Mouse (Mus musculus): Measurements from ENCODE around the gene Gid8. TPM values are rescaled to one million over a fixed set of nuclear protein-coding genes. Genes with fewer than 3 reads are reported as not detected.

Gid8 gene
- polyA plus RNA-seq, 1 experiment: 35.5 TPM

DNA sequence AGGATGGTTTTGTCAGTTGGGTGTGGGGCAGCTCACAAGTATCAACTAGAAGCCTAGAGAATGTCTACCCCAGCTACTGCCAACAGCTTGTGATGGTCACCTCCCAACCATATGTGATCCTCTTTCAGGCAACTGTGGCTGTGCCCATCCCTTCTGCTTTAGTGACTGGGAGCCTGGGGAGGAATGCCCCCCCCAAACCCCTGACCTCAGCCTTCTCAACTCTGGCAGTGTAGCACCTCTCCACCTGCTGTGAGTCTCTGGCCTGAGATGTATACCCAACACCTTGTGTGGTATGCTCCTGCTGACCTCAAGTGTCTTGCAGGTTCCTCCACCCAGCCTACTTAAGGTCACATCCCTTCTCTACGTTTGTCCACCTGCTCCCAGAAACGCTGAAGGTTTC lies 13.9 kb downstream of the Gid8 start:
- WGBS: 85% methylated on average over 2 of the region's 2 CpGs
- DNase-seq: no peak
- H3K4me3 ChIP-seq (ENCODE audit: control insufficient read depth, insufficient read depth, low read length): no peak overlapping the region
- peaks cover 37% of the 10 kb centered on the region for H3K36me3 ChIP-seq (ENCODE audit: control insufficient read depth, insufficient read depth, low read length)
- H3K27ac ChIP-seq (ENCODE audit: control insufficient read depth, insufficient read depth, low read length): no peak overlapping the region
- peaks cover 45% of the 10 kb centered on the region for H3K4me1 ChIP-seq (replicated peaks; ENCODE audit: control insufficient read depth, insufficient read depth, low read length)
- no peaks in the 10 kb centered on the region for H3K27me3 ChIP-seq (ENCODE audit: control insufficient read depth, insufficient read depth, low read length)
- TF ChIP-seq CTCF (IDR thresholded peaks at IDR 0.05; ENCODE audit: borderline replicate concordance, control insufficient read depth, extremely low read depth, insufficient read depth, low read length, poor library complexity): no peak
- TF ChIP-seq POLR2A (IDR thresholded peaks at IDR 0.05; ENCODE audit: control insufficient read depth, extremely low read depth, insufficient read depth, low read length, poor library complexity): no peak

- no peaks in the 10 kb centered on the region for H3K27me3 ChIP-seq (ENCODE audit: control insufficient read depth, insufficient read depth, low read length)
- TF ChIP-seq CTCF (IDR thresholded peaks at IDR 0.05; ENCODE audit: borderline replicate concordance, control insufficient read depth, extremely low read depth, insufficient read depth, low read length, poor library complexity) (no peak), POLR2A (IDR thresholded peaks at IDR 0.05; ENCODE audit: control insufficient read depth, extremely low read depth, insufficient read depth, low read length, poor library complexity) (no peak)
- H3K27ac ChIP-seq (ENCODE audit: control insufficient read depth, insufficient read depth, low read length): peak within 1 kb of the TSS; percentile 50
- peak; percentile 54 for DNase-seq
- H3K36me3 ChIP-seq (ENCODE audit: control insufficient read depth, insufficient read depth, low read length): peaks cover 28% of the 10 kb centered on the region
- peak within 1 kb of the TSS; percentile 44 for H3K4me3 ChIP-seq (ENCODE audit: control insufficient read depth, insufficient read depth, low read length)
- peaks cover 48% of the 10 kb centered on the region for H3K4me1 ChIP-seq (replicated peaks; ENCODE audit: control insufficient read depth, insufficient read depth, low read length)
- 5% methylated on average over 18 of the region's 18 CpGs for WGBS
Observed at GRCm38 (mm10) chr2:180724585-180725413, 14.9 kb downstream of the Gid8 start, which contains the start of gene Slc17a9. TSS of gene Slc17a9 (plus strand) at chr2:180725263.

DNA sequence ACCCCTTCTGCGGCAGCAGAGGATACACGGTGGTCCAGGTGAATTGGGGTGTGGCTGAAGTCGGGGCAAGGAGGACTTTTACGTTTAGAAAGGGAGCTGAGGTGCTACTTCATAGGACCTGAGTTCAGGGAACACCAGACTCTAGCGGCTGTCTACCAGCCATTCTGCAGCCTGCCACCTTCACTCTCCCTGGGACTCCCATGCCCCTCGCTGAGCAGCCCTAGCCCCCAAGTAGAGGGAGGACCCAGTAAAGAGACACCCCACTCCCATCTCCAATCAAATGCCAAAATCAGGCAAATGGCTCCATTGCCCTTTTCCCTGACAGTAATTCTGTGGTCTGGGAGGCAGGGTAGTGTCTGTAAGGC lies 15.5 kb downstream of the Gid8 start:
- Histone ChIP-seq H3K36me3 (ENCODE audit: control insufficient read depth, insufficient read depth, low read length) (peaks cover 22% of the 10 kb centered on the region), H3K27ac (ENCODE audit: control insufficient read depth, insufficient read depth, low read length) (peak overlapping the region; percentile 50), H3K4me3 (ENCODE audit: control insufficient read depth, insufficient read depth, low read length) (peak overlapping the region; percentile 44), H3K27me3 (ENCODE audit: control insufficient read depth, insufficient read depth, low read length) (no peaks in the 10 kb centered on the region), H3K4me1 (replicated peaks; ENCODE audit: control insufficient read depth, insufficient read depth, low read length) (peaks cover 48% of the 10 kb centered on the region)
- under 1% methylated on average over 6 of the region's 6 CpGs for WGBS
- TF ChIP-seq CTCF (IDR thresholded peaks at IDR 0.05; ENCODE audit: borderline replicate concordance, control insufficient read depth, extremely low read depth, insufficient read depth, low read length, poor library complexity) (no peak), POLR2A (IDR thresholded peaks at IDR 0.05; ENCODE audit: control insufficient read depth, extremely low read depth, insufficient read depth, low read length, poor library complexity) (no peak)
- no peak for DNase-seq

- peaks cover 53% of the 10 kb centered on the region for H3K4me1 ChIP-seq (replicated peaks; ENCODE audit: control insufficient read depth, insufficient read depth, low read length)
- WGBS: 11% methylated on average over 8 of the region's 8 CpGs
- H3K4me3 ChIP-seq (ENCODE audit: control insufficient read depth, insufficient read depth, low read length): peak overlapping the region; percentile 44
- no peak for TF ChIP-seq POLR2A (IDR thresholded peaks at IDR 0.05; ENCODE audit: control insufficient read depth, extremely low read depth, insufficient read depth, low read length, poor library complexity)
- no peak for TF ChIP-seq CTCF (IDR thresholded peaks at IDR 0.05; ENCODE audit: borderline replicate concordance, control insufficient read depth, extremely low read depth, insufficient read depth, low read length, poor library complexity)
- DNase-seq: no peak
- no peaks in the 10 kb centered on the region for H3K27me3 ChIP-seq (ENCODE audit: control insufficient read depth, insufficient read depth, low read length)
- peaks cover 15% of the 10 kb centered on the region for H3K36me3 ChIP-seq (ENCODE audit: control insufficient read depth, insufficient read depth, low read length)
- H3K27ac ChIP-seq (ENCODE audit: control insufficient read depth, insufficient read depth, low read length): peak overlapping the region; percentile 50
Observed at GRCm38 (mm10) chr2:180725856-180726629, 16.1 kb downstream of the Gid8 start.

DNA sequence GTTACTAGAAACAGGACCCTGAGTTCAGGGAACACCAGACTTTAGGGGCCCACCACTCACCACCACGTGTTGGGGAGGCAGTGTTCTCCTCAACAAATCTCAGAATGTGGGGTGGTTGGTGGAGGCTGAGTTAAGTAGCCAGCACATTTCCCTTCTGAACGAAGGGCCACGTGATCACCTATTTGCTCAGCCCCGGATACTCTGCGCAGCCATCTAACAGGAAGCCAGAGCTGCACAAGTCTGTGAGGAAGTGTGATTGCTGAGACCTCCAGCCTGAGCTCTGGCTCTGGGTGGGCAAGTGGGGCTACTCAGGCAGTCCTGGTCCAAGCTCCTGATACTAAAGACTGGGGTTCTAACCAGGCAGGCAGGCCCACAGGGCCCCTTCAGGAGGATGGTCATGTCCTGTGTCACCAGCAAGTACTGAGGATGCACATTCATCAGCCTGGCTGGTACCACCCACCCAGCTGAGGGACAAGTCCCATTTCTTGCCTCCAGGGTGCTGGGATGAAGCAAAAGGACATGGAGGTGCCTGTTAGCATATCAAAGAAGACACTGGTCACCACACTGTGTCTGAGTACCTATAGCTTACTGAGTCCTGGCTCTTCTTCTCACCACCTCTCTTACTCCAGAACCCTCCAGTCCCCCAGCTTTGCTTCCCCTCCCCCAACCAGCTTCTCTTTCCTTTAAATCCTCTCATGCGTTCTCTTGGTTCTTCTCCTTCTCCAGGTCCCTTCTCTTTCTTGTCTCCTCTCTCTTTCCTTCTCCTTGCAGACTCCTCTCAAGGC lies 16.9 kb downstream of the Gid8 start:
- peak; percentile 65 for DNase-seq
- Histone ChIP-seq H3K4me3 (ENCODE audit: control insufficient read depth, insufficient read depth, low read length) (no peak overlapping the region), H3K27me3 (ENCODE audit: control insufficient read depth, insufficient read depth, low read length) (no peaks in the 10 kb centered on the region), H3K4me1 (replicated peaks; ENCODE audit: control insufficient read depth, insufficient read depth, low read length) (peaks cover 61% of the 10 kb centered on the region), H3K27ac (ENCODE audit: control insufficient read depth, insufficient read depth, low read length) (peak overlapping the region; percentile 56), H3K36me3 (ENCODE audit: control insufficient read depth, insufficient read depth, low read length) (peaks cover 7% of the 10 kb centered on the region; the same call in 1 of the 2 replicates)
- WGBS: 10% methylated on average over 6 of the region's 6 CpGs
- TF ChIP-seq CTCF (IDR thresholded peaks at IDR 0.05; ENCODE audit: borderline replicate concordance, control insufficient read depth, extremely low read depth, insufficient read depth, low read length, poor library complexity) (no peak), POLR2A (IDR thresholded peaks at IDR 0.05; ENCODE audit: control insufficient read depth, extremely low read depth, insufficient read depth, low read length, poor library complexity) (0 out of 2 replicates have a peak, but pooled peaks have one; percentile 34)

GRCm38 (mm10) chr2:180727613-180728021 lies 17.7 kb downstream of the Gid8 start:
- no peaks in the 10 kb centered on the region for H3K36me3 ChIP-seq (ENCODE audit: control insufficient read depth, insufficient read depth, low read length)
- WGBS: 72% methylated on average over 4 of the region's 4 CpGs
- no peaks in the 10 kb centered on the region for H3K27me3 ChIP-seq (ENCODE audit: control insufficient read depth, insufficient read depth, low read length)
- no peak for DNase-seq
- TF ChIP-seq CTCF (IDR thresholded peaks at IDR 0.05; ENCODE audit: borderline replicate concordance, control insufficient read depth, extremely low read depth, insufficient read depth, low read length, poor library complexity) (no peak), POLR2A (IDR thresholded peaks at IDR 0.05; ENCODE audit: control insufficient read depth, extremely low read depth, insufficient read depth, low read length, poor library complexity) (no peak)
- H3K4me1 ChIP-seq (replicated peaks; ENCODE audit: control insufficient read depth, insufficient read depth, low read length): peaks cover 67% of the 10 kb centered on the region
- no peak overlapping the region; the same call in 1 of the 2 replicates for H3K27ac ChIP-seq (ENCODE audit: control insufficient read depth, insufficient read depth, low read length)
- no peak overlapping the region for H3K4me3 ChIP-seq (ENCODE audit: control insufficient read depth, insufficient read depth, low read length)
